Mouse (Mus musculus) bone marrow, adult 2 months (tissue): ENCODE results near the gene Ttc32.

Experiments
- CTCF ChIP-seq: fragments of 200-500 bp; IDR thresholded peaks from 2 replicates; pipeline ENCODE4 v1.5.1; 2011; ENCODE audit warnings: low read length, control low read depth; ENCODE audit not compliant: control insufficient read depth, insufficient read depth
- POLR2A ChIP-seq: fragments of 200-500 bp; IDR thresholded peaks from 2 replicates; pipeline ENCODE4 v1.6.1; 2011; ENCODE audit warnings: low read depth, mild to moderate bottlenecking, control low read depth, low read length, borderline replicate concordance; ENCODE audit not compliant: control insufficient read depth

- TF ChIP-seq CTCF (no peak), POLR2A (no peak)
These were observed 3.0 kb upstream of the Ttc32 start for GRCm38 (mm10) chr12:9026843-9027242.
